7 mouse cellular contexts compared by ENCODE assay signal in the genomic region with DNA sequence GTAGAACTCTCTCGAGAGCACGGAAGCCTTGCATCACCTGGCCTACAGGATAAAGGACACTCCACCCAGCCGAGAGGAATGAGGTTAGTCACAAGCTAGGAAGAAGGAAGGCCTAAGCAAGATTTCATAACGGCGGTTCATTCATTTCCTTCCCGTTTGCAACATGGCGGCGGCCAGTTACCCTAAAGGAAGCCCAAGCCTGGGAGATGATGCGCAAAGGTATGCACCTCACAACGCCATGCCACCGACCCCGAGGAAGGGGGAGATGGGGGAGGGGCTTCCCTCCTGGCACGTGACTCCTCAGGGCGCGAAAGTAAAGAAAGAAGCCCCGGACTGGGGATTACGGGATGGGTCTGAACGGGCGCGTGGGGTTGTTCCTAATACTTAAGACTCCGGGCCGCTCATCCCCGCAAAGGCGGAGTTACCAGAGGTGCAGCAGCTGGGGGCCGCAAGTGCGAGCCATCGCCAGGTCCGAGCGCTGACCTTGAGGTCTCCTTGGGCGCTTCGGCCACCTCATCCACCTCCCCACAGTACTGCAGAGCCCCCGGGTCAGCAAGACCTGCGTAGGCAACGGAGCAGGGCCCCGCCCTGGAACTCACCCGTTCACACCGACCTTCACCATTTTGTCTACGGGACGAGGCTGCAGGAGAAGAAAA. TPM values are rescaled to one million over a fixed set of nuclear protein-coding genes. Genes with fewer than 3 reads are reported as not detected.
DNase-seq lines count a peak whose midpoint lies in the region.

No protein-coding gene starts in this region.

- peaks cover 84% of the 10 kb centered on the region for H3K36me3 ChIP-seq in erythroblast, embryonic 14.5 days (ENCODE audit: control insufficient read depth)

- intact Hi-C loops in heart, postnatal 14 days (cut with DNase I) = no loop called here

- no peaks in the 10 kb centered on the region for H3K9me3 ChIP-seq in erythroblast, embryonic 14.5 days (ENCODE audit: control insufficient read depth, low read length)

- H3K27me3 ChIP-seq in erythroblast, embryonic 14.5 days (ENCODE audit: control insufficient read depth) = no peaks in the 10 kb centered on the region

- H3K4me3 ChIP-seq in erythroblast, embryonic 14.5 days (replicated peaks) = peak overlapping the region; percentile 77

- peaks cover 88% of the 10 kb centered on the region for H3K4me1 ChIP-seq in erythroblast, embryonic 14.5 days (ENCODE audit: control insufficient read depth)

- DNase-seq in ES-CJ7 (ENCODE audit: low read depth, low spot score) = peak; percentile 92
- DNase-seq in adrenal gland, postnatal 25 days = peak; percentile 44
- DNase-seq in heart, postnatal 14 days = peak; percentile 48 to 67
- DNase-seq in layer of hippocampus, postnatal 14 days (ENCODE audit: low spot score in 2 of 2) = peak; percentile 55 to 63
- DNase-seq in lung, postnatal 4 days = peak; percentile 73 to 74
- peak; percentile 68 for DNase-seq in right cerebral cortex, postnatal 4 days

RNA-seq across cellular contexts. Expression of a gene that starts 1.5 kb away (rescaled TPM):
- 1,475 and 1,510 TPM in 2 replicates for total RNA-seq in adrenal gland, postnatal 25 days (2021)
- polyA plus RNA-seq in erythroblast, embryonic 14.5 days (2012) = 525 and 659 TPM in 2 replicates
- 1,000 to 10,000 TPM; 3,924 to 4,148 TPM for total RNA-seq in heart, postnatal 14 days (2021)
- 1,000 to 10,000 TPM; 2,098 to 2,176 TPM for total RNA-seq in layer of hippocampus, postnatal 14 days (2021)

RNA-seq across cellular contexts. Expression of a gene that starts 19.8 kb away (rescaled TPM):
- 27.8 and 43.8 TPM in 2 replicates for total RNA-seq in adrenal gland, postnatal 25 days (2021)
- 1.3 and 1.5 TPM in 2 replicates for polyA plus RNA-seq in erythroblast, embryonic 14.5 days (2012)
- 10 to 100 TPM in 1 of 2 experiments, 1 to 10 TPM in 1; 10.0 to 16.1 TPM for total RNA-seq in heart, postnatal 14 days (2021)
- 10 to 100 TPM; 64.7 to 73.2 TPM for total RNA-seq in layer of hippocampus, postnatal 14 days (2021)

RNA-seq across cellular contexts. Expression of a gene that starts 26.7 kb away (rescaled TPM):
- 35.6 and 48.3 TPM in 2 replicates for total RNA-seq in adrenal gland, postnatal 25 days (2021)
- polyA plus RNA-seq in erythroblast, embryonic 14.5 days (2012) = 78.5 and 98.6 TPM in 2 replicates
- 10 to 100 TPM; 28.1 to 33.4 TPM for total RNA-seq in heart, postnatal 14 days (2021)
- 10 to 100 TPM; 26.8 to 29.8 TPM for total RNA-seq in layer of hippocampus, postnatal 14 days (2021)

RNA-seq across cellular contexts. Expression of a gene that starts 26.8 kb away (rescaled TPM):
- 158 and 198 TPM in 2 replicates for total RNA-seq in adrenal gland, postnatal 25 days (2021)
- polyA plus RNA-seq in erythroblast, embryonic 14.5 days (2012) = 18.9 and 22.8 TPM in 2 replicates
- total RNA-seq in heart, postnatal 14 days (2021) = 100 to 1,000 TPM; 279 to 289 TPM
- 10 to 100 TPM; 67.7 to 74.4 TPM for total RNA-seq in layer of hippocampus, postnatal 14 days (2021)

RNA-seq across cellular contexts. Expression of a gene that starts 33.1 kb away (rescaled TPM):
- 36.2 and 44.0 TPM in 2 replicates for total RNA-seq in adrenal gland, postnatal 25 days (2021)
- polyA plus RNA-seq in erythroblast, embryonic 14.5 days (2012) = 0.78 and 1.8 TPM in 2 replicates
- 10 to 100 TPM; 16.2 to 19.9 TPM for total RNA-seq in heart, postnatal 14 days (2021)
- 10 to 100 TPM; 29.2 to 30.5 TPM for total RNA-seq in layer of hippocampus, postnatal 14 days (2021)

Comparison
In these comparisons a context has a peak if more than half of its experiments do, and no peak if none do; other contexts are left out.
1. Peak in every context shown above with its lines: DNase-seq and H3K4me3 ChIP-seq.